Mouse (Mus musculus) lung, adult 2 months (tissue): ENCODE measurements around the gene AC124502.3.

ENCODE experiments used
- CTCF ChIP-seq: fragments of 200-500 bp; IDR thresholded peaks from 2 replicates; pipeline ENCODE4 v1.5.1; 2011; ENCODE audit warnings: mild to moderate bottlenecking, low read length, control low read depth; ENCODE audit not compliant: insufficient read depth
- POLR2A ChIP-seq: fragments of 200-500 bp; IDR thresholded peaks from 2 replicates; pipeline ENCODE4 v1.6.1; 2011; ENCODE audit warnings: low read depth, mild to moderate bottlenecking, control low read depth, low read length, borderline replicate concordance; ENCODE audit errors: extremely low read depth

GRCm38 (mm10) chr19:4999445-5000140, 39.1 kb upstream of the AC124502.3 start:
- TF ChIP-seq CTCF (no peak), POLR2A (no peak)
